Mouse (Mus musculus): ENCODE measurements at regions not wholly inside any gene's neighbourhood (a gene's known extent, or its start where the extent isn't known, plus 50 kb on each side); places are given as distances from the start of the nearest gene placed in this dataset.

DNA sequence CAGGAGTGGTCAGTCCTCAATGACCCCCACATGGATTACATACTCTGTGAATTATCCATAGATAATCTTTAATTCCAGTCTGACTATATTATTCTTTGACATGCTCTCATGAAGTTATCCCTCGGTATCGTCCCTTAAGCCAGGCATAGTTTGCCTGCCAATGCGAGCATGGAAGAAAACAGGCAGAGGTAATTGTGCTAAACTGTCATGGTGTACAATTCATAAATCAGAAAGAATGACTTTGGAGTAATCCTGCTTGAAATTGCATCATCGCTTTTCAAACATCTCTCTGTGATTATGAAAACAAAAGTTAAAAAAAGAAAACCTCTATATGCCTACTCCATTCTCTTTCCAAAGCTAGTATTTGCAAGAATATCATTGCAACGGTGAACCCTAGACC lies 307.9 kb upstream of the Ubash3b start:
- H3K27ac ChIP-seq (ENCODE audit: insufficient read depth, low read depth, low read length) = no peak overlapping the region
- DNase-seq = no peak
- TF ChIP-seq POLR2A (IDR thresholded peaks at IDR 0.05; ENCODE audit: low read depth, low read length) (no peak), CTCF (conservative IDR thresholded peaks at IDR 0.05; ENCODE audit: insufficient read depth, insufficient read length, low read depth, low read length) (no peak)
- no peaks in the 10 kb centered on the region; the same call in 1 of the 2 replicates for H3K27me3 ChIP-seq (replicated peaks; ENCODE audit: control insufficient read depth, insufficient read depth, low read length)
- WGBS = 82% methylated on average over 5 of the region's 5 CpGs
- no peak overlapping the region for H3K4me3 ChIP-seq (ENCODE audit: insufficient read depth, low read depth, low read length)
- H3K4me1 ChIP-seq (ENCODE audit: control insufficient read depth, insufficient read depth, low read length) = no peaks in the 10 kb centered on the region
- H3K36me3 ChIP-seq (ENCODE audit: control insufficient read depth, insufficient read depth, low read length) = no peaks in the 10 kb centered on the region

DNA sequence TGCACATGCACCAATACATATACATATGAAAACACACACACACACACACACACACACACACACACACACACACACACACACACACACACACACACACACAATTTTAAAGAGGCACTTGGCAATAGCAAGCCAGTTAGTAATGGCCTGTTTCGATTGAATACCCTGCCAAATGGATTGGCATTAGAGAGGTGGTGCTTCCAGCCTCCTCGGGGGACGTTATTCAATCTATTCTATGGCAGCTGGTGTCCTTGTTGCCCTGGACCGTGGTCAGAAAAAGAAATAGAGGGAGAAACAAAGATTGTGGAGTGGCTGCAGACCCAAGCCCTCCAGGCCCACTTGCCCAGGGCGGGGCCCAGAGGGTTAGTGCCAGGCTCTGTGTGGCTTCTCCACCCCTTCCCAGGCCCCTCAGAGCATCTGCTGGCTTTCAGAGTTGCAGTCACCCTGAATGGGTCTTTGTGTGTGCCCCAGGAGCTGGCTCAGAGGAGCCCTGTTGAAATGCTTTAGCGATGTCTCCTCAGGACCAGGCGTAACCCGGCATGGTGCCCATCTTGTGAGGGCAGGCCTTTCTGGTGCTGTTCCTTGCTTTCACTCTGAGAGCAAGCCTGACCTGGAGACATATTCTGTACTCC lies 302.7 kb upstream of the Ubash3b start:
- 84% methylated on average over 8 of the region's 8 CpGs for WGBS
- no peak for TF ChIP-seq POLR2A (IDR thresholded peaks at IDR 0.05; ENCODE audit: low read depth, low read length)
- TF ChIP-seq CTCF (conservative IDR thresholded peaks at IDR 0.05; ENCODE audit: insufficient read depth, insufficient read length, low read depth, low read length) = no peak
- Histone ChIP-seq H3K4me3 (ENCODE audit: insufficient read depth, low read depth, low read length) (no peak overlapping the region), H3K27me3 (replicated peaks; ENCODE audit: control insufficient read depth, insufficient read depth, low read length) (no peaks in the 10 kb centered on the region; the same call in 1 of the 2 replicates), H3K36me3 (ENCODE audit: control insufficient read depth, insufficient read depth, low read length) (no peaks in the 10 kb centered on the region), H3K27ac (ENCODE audit: insufficient read depth, low read depth, low read length) (no peak overlapping the region), H3K4me1 (ENCODE audit: control insufficient read depth, insufficient read depth, low read length) (no peaks in the 10 kb centered on the region)
- DNase-seq = no peak

DNA sequence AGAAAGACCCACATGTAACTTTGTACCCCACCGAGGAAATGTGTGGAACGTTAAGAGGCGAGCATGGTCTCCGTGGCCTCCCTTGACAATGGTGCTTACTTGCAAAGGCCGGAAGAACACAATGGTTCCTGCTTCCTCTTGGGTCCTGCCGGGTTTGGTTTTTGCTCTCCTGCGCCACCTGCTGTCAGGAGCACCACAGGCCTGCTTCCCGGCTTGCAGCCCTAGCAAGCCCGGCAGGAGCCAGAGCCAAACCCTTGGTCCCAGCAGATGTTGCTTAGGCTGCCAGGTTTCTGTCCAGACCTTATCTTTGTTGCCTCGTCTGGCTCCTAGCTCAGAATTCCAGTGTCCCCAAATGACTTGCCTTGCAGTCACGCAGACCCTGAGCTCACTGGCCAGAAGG lies 300.2 kb upstream of the Ubash3b start:
- 11% methylated on average over 11 of the region's 11 CpGs for WGBS
- H3K4me1 ChIP-seq (ENCODE audit: control insufficient read depth, insufficient read depth, low read length) = no peaks in the 10 kb centered on the region
- no peak overlapping the region for H3K27ac ChIP-seq (ENCODE audit: insufficient read depth, low read depth, low read length)
- peak; percentile 89 for DNase-seq
- no peak overlapping the region for H3K4me3 ChIP-seq (ENCODE audit: insufficient read depth, low read depth, low read length)
- H3K36me3 ChIP-seq (ENCODE audit: control insufficient read depth, insufficient read depth, low read length) = no peaks in the 10 kb centered on the region
- TF ChIP-seq POLR2A (IDR thresholded peaks at IDR 0.05; ENCODE audit: low read depth, low read length) (no peak), CTCF (conservative IDR thresholded peaks at IDR 0.05; ENCODE audit: insufficient read depth, insufficient read length, low read depth, low read length) (peak; percentile 91)
- H3K27me3 ChIP-seq (replicated peaks; ENCODE audit: control insufficient read depth, insufficient read depth, low read length) = no peaks in the 10 kb centered on the region

DNA sequence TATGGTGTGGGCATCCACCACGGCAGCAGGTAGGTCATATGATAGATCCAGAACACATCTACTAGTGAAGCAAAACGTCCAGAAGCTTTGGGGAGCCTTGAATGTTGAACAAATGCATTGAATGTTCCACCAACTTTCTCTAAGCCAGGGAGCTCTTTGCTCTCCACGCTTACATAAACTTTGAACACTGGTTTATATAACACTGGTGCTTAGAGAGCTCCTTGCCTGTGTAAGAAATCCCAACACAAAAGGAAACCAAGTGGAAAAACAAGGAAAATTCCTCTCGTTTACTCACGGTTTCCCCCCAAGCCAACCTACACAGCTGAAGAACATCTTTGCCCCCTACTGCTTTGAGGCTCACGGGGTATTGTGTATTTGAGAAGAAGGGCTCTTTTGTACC lies 299.2 kb upstream of the Ubash3b start:
- no peak for DNase-seq
- Histone ChIP-seq H3K4me3 (ENCODE audit: insufficient read depth, low read depth, low read length) (no peak overlapping the region), H3K36me3 (ENCODE audit: control insufficient read depth, insufficient read depth, low read length) (no peaks in the 10 kb centered on the region), H3K27me3 (replicated peaks; ENCODE audit: control insufficient read depth, insufficient read depth, low read length) (no peaks in the 10 kb centered on the region), H3K4me1 (ENCODE audit: control insufficient read depth, insufficient read depth, low read length) (no peaks in the 10 kb centered on the region), H3K27ac (ENCODE audit: insufficient read depth, low read depth, low read length) (no peak overlapping the region)
- no peak for TF ChIP-seq POLR2A (IDR thresholded peaks at IDR 0.05; ENCODE audit: low read depth, low read length)
- TF ChIP-seq CTCF (conservative IDR thresholded peaks at IDR 0.05; ENCODE audit: insufficient read depth, insufficient read length, low read depth, low read length) = no peak
- WGBS = 81% methylated on average over 6 of the region's 6 CpGs

DNA sequence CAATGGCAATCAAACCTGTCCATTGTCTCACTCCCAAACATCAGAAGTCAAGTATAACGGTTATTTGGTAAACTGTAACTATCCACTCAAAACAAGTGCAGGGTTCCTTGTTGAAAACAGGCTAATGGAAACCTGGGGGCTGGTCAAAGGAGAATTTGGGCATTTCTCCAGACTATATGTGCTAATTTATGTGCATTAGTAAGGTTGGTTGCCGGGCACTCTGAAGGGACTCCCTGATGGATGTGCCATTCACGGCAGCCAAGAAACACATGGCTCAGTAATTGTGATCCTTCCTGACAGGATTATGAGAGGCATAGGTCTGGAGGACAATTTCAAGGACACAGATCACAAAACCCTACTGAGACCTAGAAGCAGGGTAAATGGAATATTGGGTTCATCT lies 295.5 kb upstream of the Ubash3b start:
- TF ChIP-seq POLR2A (IDR thresholded peaks at IDR 0.05; ENCODE audit: low read depth, low read length) = no peak
- TF ChIP-seq CTCF (conservative IDR thresholded peaks at IDR 0.05; ENCODE audit: insufficient read depth, insufficient read length, low read depth, low read length) = no peak
- H3K36me3 ChIP-seq (ENCODE audit: control insufficient read depth, insufficient read depth, low read length) = no peaks in the 10 kb centered on the region
- H3K27ac ChIP-seq (ENCODE audit: insufficient read depth, low read depth, low read length) = no peak overlapping the region
- H3K4me3 ChIP-seq (ENCODE audit: insufficient read depth, low read depth, low read length) = no peak overlapping the region
- H3K27me3 ChIP-seq (replicated peaks; ENCODE audit: control insufficient read depth, insufficient read depth, low read length) = no peaks in the 10 kb centered on the region
- H3K4me1 ChIP-seq (ENCODE audit: control insufficient read depth, insufficient read depth, low read length) = no peaks in the 10 kb centered on the region
- DNase-seq = no peak
- 68% methylated on average over 3 of the region's 3 CpGs for WGBS

DNA sequence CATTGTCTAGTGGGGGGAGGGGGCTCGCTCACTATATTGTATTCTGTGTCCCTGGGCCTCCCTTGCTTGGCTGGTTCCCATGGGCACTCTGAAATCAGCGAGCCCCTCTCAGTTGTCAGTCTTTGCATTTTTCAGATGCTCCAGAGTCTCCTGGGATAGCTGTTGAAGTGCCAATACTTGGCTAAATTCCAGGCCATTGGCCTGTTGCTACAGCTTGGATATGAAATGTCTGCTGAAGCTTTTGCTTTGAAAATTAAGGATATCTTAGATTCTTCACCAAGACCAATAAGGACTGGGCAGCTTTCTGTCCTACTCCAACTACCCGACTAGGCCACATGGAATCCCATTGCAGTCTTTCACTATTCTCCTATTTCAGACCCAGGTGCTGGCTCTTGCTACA lies 290.2 kb upstream of the Ubash3b start:
- 79% methylated on average over 3 of the region's 3 CpGs for WGBS
- TF ChIP-seq CTCF (conservative IDR thresholded peaks at IDR 0.05; ENCODE audit: insufficient read depth, insufficient read length, low read depth, low read length) = no peak
- no peak for TF ChIP-seq POLR2A (IDR thresholded peaks at IDR 0.05; ENCODE audit: low read depth, low read length)
- Histone ChIP-seq H3K27ac (ENCODE audit: insufficient read depth, low read depth, low read length) (no peak overlapping the region), H3K4me3 (ENCODE audit: insufficient read depth, low read depth, low read length) (no peak overlapping the region), H3K36me3 (ENCODE audit: control insufficient read depth, insufficient read depth, low read length) (no peaks in the 10 kb centered on the region), H3K27me3 (replicated peaks; ENCODE audit: control insufficient read depth, insufficient read depth, low read length) (no peaks in the 10 kb centered on the region), H3K4me1 (ENCODE audit: control insufficient read depth, insufficient read depth, low read length) (no peaks in the 10 kb centered on the region)
- DNase-seq = no peak

DNA sequence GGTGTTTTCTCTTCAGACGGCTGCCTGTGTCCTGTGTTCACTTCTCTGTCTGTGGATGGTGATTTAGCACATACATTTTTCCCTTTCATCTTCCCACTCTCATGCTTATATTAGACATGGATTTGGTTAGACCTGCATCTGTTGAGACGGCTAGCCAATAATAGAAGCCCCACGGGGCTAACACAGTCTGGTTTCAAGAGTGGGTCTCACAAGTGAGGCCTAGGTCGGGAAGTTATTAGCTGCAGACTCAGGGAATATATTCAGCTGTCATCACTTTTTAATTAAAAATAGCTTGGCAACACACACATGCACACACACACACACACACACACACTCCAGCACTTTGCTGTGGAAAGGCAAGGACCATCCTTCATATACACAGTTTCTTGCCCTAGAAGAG lies 287.7 kb upstream of the Ubash3b start:
- Histone ChIP-seq H3K27me3 (replicated peaks; ENCODE audit: control insufficient read depth, insufficient read depth, low read length) (no peaks in the 10 kb centered on the region), H3K4me1 (ENCODE audit: control insufficient read depth, insufficient read depth, low read length) (no peaks in the 10 kb centered on the region), H3K4me3 (ENCODE audit: insufficient read depth, low read depth, low read length) (no peak overlapping the region), H3K36me3 (ENCODE audit: control insufficient read depth, insufficient read depth, low read length) (no peaks in the 10 kb centered on the region), H3K27ac (ENCODE audit: insufficient read depth, low read depth, low read length) (no peak overlapping the region)
- TF ChIP-seq POLR2A (IDR thresholded peaks at IDR 0.05; ENCODE audit: low read depth, low read length) = no peak
- no peak for TF ChIP-seq CTCF (conservative IDR thresholded peaks at IDR 0.05; ENCODE audit: insufficient read depth, insufficient read length, low read depth, low read length)
- 88% methylated on average over 4 of the region's 4 CpGs for WGBS
- no peak for DNase-seq
